ENCODE assay signal across 8 mouse cellular contexts in genomic region chr17:34672246-34672792, GRCm38 (mm10). TPM values are rescaled to one million over a fixed set of nuclear protein-coding genes. Genes with fewer than 3 reads are reported as not detected.
DNase-seq lines count a peak whose midpoint lies in the region; ATAC-seq and TF ChIP-seq lines count a peak whose summit lies in the region.

No protein-coding gene starts in this region.

- peak overlapping the region; percentile 30; the same call in 1 of the 2 replicates for H3K4me3 ChIP-seq in stomach, embryonic 14.5 days (ENCODE audit: low read depth, low read length)
- no peak overlapping the region for H3K4me3 ChIP-seq in stomach, postnatal 0 days (ENCODE audit: low read depth, low read length)
- peak overlapping the region; percentile 30 for H3K4me3 ChIP-seq in limb, embryonic 14.5 days (replicated peaks; ENCODE audit: low read length)

- H3K36me3 ChIP-seq in stomach, embryonic 14.5 days (ENCODE audit: control insufficient read depth, insufficient read depth, low read length) = no peaks in the 10 kb centered on the region
- no peaks in the 10 kb centered on the region for H3K36me3 ChIP-seq in stomach, postnatal 0 days (ENCODE audit: control insufficient read depth, insufficient read depth, low read length)
- no peaks in the 10 kb centered on the region for H3K36me3 ChIP-seq in limb, embryonic 14.5 days (ENCODE audit: control insufficient read depth, insufficient read depth, low read length)

- no peak overlapping the region; the same call in 1 of the 2 replicates for H3K9ac ChIP-seq in stomach, embryonic 14.5 days (replicated peaks; ENCODE audit: low read depth, low read length)
- H3K9ac ChIP-seq in stomach, postnatal 0 days (ENCODE audit: low read length) = no peak overlapping the region
- H3K9ac ChIP-seq in limb, embryonic 14.5 days (ENCODE audit: low read depth, low read length, severe bottlenecking) = peak overlapping the region; percentile 43; the same call in 1 of the 2 replicates

- no peak for TF ChIP-seq POLR2A in limb, embryonic 14.5 days (IDR thresholded peaks at IDR 0.05; ENCODE audit: borderline replicate concordance, extremely low read depth, insufficient read depth, insufficient read length)

- H3K9me3 ChIP-seq in stomach, embryonic 14.5 days (ENCODE audit: control insufficient read depth, low read depth, low read length) = no peaks in the 10 kb centered on the region
- H3K9me3 ChIP-seq in stomach, postnatal 0 days (ENCODE audit: control insufficient read depth, low read length) = no peaks in the 10 kb centered on the region
- H3K9me3 ChIP-seq in limb, embryonic 14.5 days (ENCODE audit: control insufficient read depth, low read length) = no peaks in the 10 kb centered on the region

- TF ChIP-seq CTCF in stomach, postnatal 0 days (IDR thresholded peaks at IDR 0.05; ENCODE audit: low read depth) = no peak

- peaks cover 19% of the 10 kb centered on the region; the same call in 1 of the 2 replicates for H3K4me1 ChIP-seq in stomach, embryonic 14.5 days (ENCODE audit: control insufficient read depth, insufficient read depth, low read length)
- peaks cover 3% of the 10 kb centered on the region; the same call in 1 of the 2 replicates for H3K4me1 ChIP-seq in stomach, postnatal 0 days (replicated peaks; ENCODE audit: control insufficient read depth, insufficient read depth)
- no peaks in the 10 kb centered on the region for H3K4me1 ChIP-seq in limb, embryonic 14.5 days (ENCODE audit: control insufficient read depth, insufficient read depth, low read length)

- H3K27me3 ChIP-seq in stomach, embryonic 14.5 days (ENCODE audit: control insufficient read depth, insufficient read depth, low read length) = peaks cover 31% of the 10 kb centered on the region
- H3K27me3 ChIP-seq in stomach, postnatal 0 days (ENCODE audit: control insufficient read depth, insufficient read depth, low read length) = peaks cover 9% of the 10 kb centered on the region; the same call in 1 of the 2 replicates
- peaks cover 61% of the 10 kb centered on the region for H3K27me3 ChIP-seq in limb, embryonic 14.5 days (ENCODE audit: control insufficient read depth, insufficient read depth, low read length)

- H3K4me2 ChIP-seq in stomach, embryonic 14.5 days (replicated peaks; ENCODE audit: low read depth, low read length) = peak overlapping the region; percentile 55
- H3K4me2 ChIP-seq in stomach, postnatal 0 days (replicated peaks; ENCODE audit: low read depth) = no peak overlapping the region
- H3K4me2 ChIP-seq in limb, embryonic 14.5 days (replicated peaks; ENCODE audit: low read depth, low read length, severe bottlenecking) = peak overlapping the region; percentile 53

- TF ChIP-seq EP300 in stomach, postnatal 0 days (optimal IDR thresholded peaks at IDR 0.05) = no peak

- WGBS in stomach, embryonic 14.5 days = 34% methylated on average over 49 of the region's 49 CpGs
- 48% methylated on average over 49 of the region's 49 CpGs for WGBS in stomach, postnatal 0 days
- 37% methylated on average over 49 of the region's 49 CpGs for WGBS in limb, embryonic 14.5 days

- no peak overlapping the region for H3K27ac ChIP-seq in stomach, embryonic 14.5 days (ENCODE audit: low read length)
- H3K27ac ChIP-seq in stomach, postnatal 0 days (replicated peaks) = no peak overlapping the region
- no peak overlapping the region for H3K27ac ChIP-seq in limb, embryonic 14.5 days (replicated peaks; ENCODE audit: low read depth, low read length)

- DNase-seq in heart, adult 11 months = peak; percentile 91
- no peak for DNase-seq in heart, adult 8-10 months (ENCODE audit: low spot score)
- no peak for DNase-seq in stomach, postnatal 0 days (ENCODE audit: low spot score)
- DNase-seq in limb, embryonic 14.5 days (ENCODE audit: low spot score) = no peak
- no peak for DNase-seq in T-cell, adult 2 months (ENCODE audit: low spot score)
- DNase-seq in adrenal gland, adult 8-10 months = no peak
- DNase-seq in spleen, adult 12 weeks (ENCODE audit: low spot score) = no peak

- no peak for ATAC-seq in stomach, embryonic 14.5 days (ENCODE audit: insufficient number of reproducible peaks, insufficient read depth, low FRiP score, low read depth)
- ATAC-seq in stomach, postnatal 0 days (ENCODE audit: low FRiP score, low TSS enrichment) = no peak
- ATAC-seq in limb, embryonic 14.5 days (ENCODE audit: low FRiP score, low read depth) = no peak

RNA-seq across cellular contexts. Expression of gene Tnxb, which starts 2.0 kb away (rescaled TPM):
- total RNA-seq in heart, adult 8-10 months (2022) = 10 to 100 TPM; 22.4 to 34.3 (median 32.2) TPM
- polyA plus RNA-seq in stomach, embryonic 14.5 days (2014; fragmentation: Nextera tagmentation; extraction: Ambion mirVana) = 1.1 TPM in 2 replicates
- polyA plus RNA-seq in stomach, postnatal 0 days (2015; fragmentation: Nextera tagmentation; extraction: Ambion mirVana) = 1.9 and 2.4 TPM in 2 replicates
- polyA plus RNA-seq in limb, embryonic 14.5 days (2012; rRNA removed) = 4.5 and 5.4 TPM in 2 replicates
- polyA plus RNA-seq in limb, embryonic 14.5 days (2014; fragmentation: Nextera tagmentation; extraction: Ambion mirVana) = 1.5 and 2.0 TPM in 2 replicates
- 10 to 100 TPM; 27.6 to 54.1 (median 41.4) TPM for total RNA-seq in adrenal gland, adult 8-10 months (2022)

RNA-seq across cellular contexts. Expression of gene Atf6b, which starts 25.4 kb away (rescaled TPM):
- 10 to 100 TPM; 14.4 to 19.9 (median 16.0) TPM for total RNA-seq in heart, adult 8-10 months (2022)
- 56.5 and 58.3 TPM in 2 replicates for polyA plus RNA-seq in stomach, embryonic 14.5 days (2014; fragmentation: Nextera tagmentation; extraction: Ambion mirVana)
- 35.4 and 39.3 TPM in 2 replicates for polyA plus RNA-seq in stomach, postnatal 0 days (2015; fragmentation: Nextera tagmentation; extraction: Ambion mirVana)
- polyA plus RNA-seq in limb, embryonic 14.5 days (2012; rRNA removed) = 104 and 121 TPM in 2 replicates
- 68.3 and 80.9 TPM in 2 replicates for polyA plus RNA-seq in limb, embryonic 14.5 days (2014; fragmentation: Nextera tagmentation; extraction: Ambion mirVana)
- total RNA-seq in adrenal gland, adult 8-10 months (2022) = 10 to 100 TPM; 47.1 to 56.6 (median 51.1) TPM

RNA-seq across cellular contexts. Expression of gene Fkbpl, which starts 27.8 kb away (rescaled TPM):
- 1 to 10 TPM; 6.9 to 9.7 (median 8.6) TPM for total RNA-seq in heart, adult 8-10 months (2022)
- 11.9 and 12.0 TPM in 2 replicates for polyA plus RNA-seq in stomach, embryonic 14.5 days (2014; fragmentation: Nextera tagmentation; extraction: Ambion mirVana)
- polyA plus RNA-seq in stomach, postnatal 0 days (2015; fragmentation: Nextera tagmentation; extraction: Ambion mirVana) = 12.4 and 12.8 TPM in 2 replicates
- polyA plus RNA-seq in limb, embryonic 14.5 days (2012; rRNA removed) = 5.1 TPM in 2 replicates
- 11.9 and 12.5 TPM in 2 replicates for polyA plus RNA-seq in limb, embryonic 14.5 days (2014; fragmentation: Nextera tagmentation; extraction: Ambion mirVana)
- total RNA-seq in adrenal gland, adult 8-10 months (2022) = 10 to 100 TPM; 13.0 to 15.5 (median 15.1) TPM

RNA-seq across cellular contexts. Expression of gene Prrt1, which starts 43.0 kb away (rescaled TPM):
- 1 to 10 TPM in 3 of 4 experiments, under 1 TPM in 1; 0.92 to 1.4 (median 1.1) TPM for total RNA-seq in heart, adult 8-10 months (2022)
- 0.56 and 0.67 TPM in 2 replicates for polyA plus RNA-seq in stomach, embryonic 14.5 days (2014; fragmentation: Nextera tagmentation; extraction: Ambion mirVana)
- 0.44 and 0.67 TPM in 2 replicates for polyA plus RNA-seq in stomach, postnatal 0 days (2015; fragmentation: Nextera tagmentation; extraction: Ambion mirVana)
- polyA plus RNA-seq in limb, embryonic 14.5 days (2012; rRNA removed) = 5.5 and 5.7 TPM in 2 replicates
- 0.40 and 0.94 TPM in 2 replicates for polyA plus RNA-seq in limb, embryonic 14.5 days (2014; fragmentation: Nextera tagmentation; extraction: Ambion mirVana)
- 10 to 100 TPM in 3 of 4 experiments, 1 to 10 TPM in 1; 7.0 to 36.3 (median 20.6) TPM for total RNA-seq in adrenal gland, adult 8-10 months (2022)

RNA-seq across cellular contexts. Expression of gene Ppt2, which starts 44.0 kb away (rescaled TPM):
- 10 to 100 TPM; 48.1 to 68.8 (median 59.5) TPM for total RNA-seq in heart, adult 8-10 months (2022)
- 31.2 and 31.8 TPM in 2 replicates for polyA plus RNA-seq in stomach, embryonic 14.5 days (2014; fragmentation: Nextera tagmentation; extraction: Ambion mirVana)
- polyA plus RNA-seq in stomach, postnatal 0 days (2015; fragmentation: Nextera tagmentation; extraction: Ambion mirVana) = 16.5 and 18.7 TPM in 2 replicates
- polyA plus RNA-seq in limb, embryonic 14.5 days (2012; rRNA removed) = 39.6 and 52.4 TPM in 2 replicates
- polyA plus RNA-seq in limb, embryonic 14.5 days (2014; fragmentation: Nextera tagmentation; extraction: Ambion mirVana) = 27.0 and 29.9 TPM in 2 replicates
- 10 to 100 TPM; 59.2 to 70.5 (median 64.3) TPM for total RNA-seq in adrenal gland, adult 8-10 months (2022)
